Mouse (Mus musculus): Measurements from ENCODE around the gene Slamf6. TPM values are rescaled to one million over a fixed set of nuclear protein-coding genes. Genes with fewer than 3 reads are reported as not detected.
"Not testable (repeated sequence)": the region's sequence is repeated elsewhere in the genome, so short reads cannot be mapped to it uniquely, and the experiment has no call there.

The Slamf6 gene
- polyA plus RNA-seq, 1 experiment from 2014 or later: 0.50 TPM

GRCm38 (mm10) chr1:171969221-171969620 lies 51.9 kb downstream of the Slamf6 start:
- Histone ChIP-seq H3K9ac (ENCODE audit: low read depth, low read length) (no peak overlapping the region), H3K27ac (replicated peaks; ENCODE audit: low read depth, low read length) (no peak overlapping the region), H3K27me3 (replicated peaks; ENCODE audit: control insufficient read depth, insufficient read depth, low read length) (no peaks in the 10 kb centered on the region), H3K36me3 (ENCODE audit: control insufficient read depth, insufficient read depth, low read length) (no peaks in the 10 kb centered on the region), H3K9me3 (ENCODE audit: control insufficient read depth, low read length) (no peaks in the 10 kb centered on the region), H3K4me2 (ENCODE audit: low read depth, low read length) (no peak overlapping the region), H3K4me3 (ENCODE audit: low read depth, low read length) (no peak overlapping the region), H3K4me1 (ENCODE audit: control insufficient read depth, insufficient read depth, low read length) (no peaks in the 10 kb centered on the region)
- ATAC-seq (ENCODE audit: low read depth) (no peak), DNase-seq (ENCODE audit: low spot score) (no peak)
- 85% methylated on average over 6 of the region's 6 CpGs for WGBS

GRCm38 (mm10) chr1:171970854-171971586 lies 53.7 kb downstream of the Slamf6 start:
- H3K9me3 ChIP-seq (ENCODE audit: control insufficient read depth, low read length): no peaks in the 10 kb centered on the region
- H3K9ac ChIP-seq (ENCODE audit: low read depth, low read length): no peak overlapping the region
- no peak overlapping the region for H3K4me2 ChIP-seq (ENCODE audit: low read depth, low read length)
- DNase-seq (ENCODE audit: low spot score) (no peak), ATAC-seq (ENCODE audit: low read depth) (no peak)
- no peak overlapping the region for H3K27ac ChIP-seq (replicated peaks; ENCODE audit: low read depth, low read length)
- H3K27me3 ChIP-seq (replicated peaks; ENCODE audit: control insufficient read depth, insufficient read depth, low read length): no peaks in the 10 kb centered on the region
- no peaks in the 10 kb centered on the region for H3K4me1 ChIP-seq (ENCODE audit: control insufficient read depth, insufficient read depth, low read length)
- WGBS: 65% methylated on average over 10 of the region's 10 CpGs
- no peaks in the 10 kb centered on the region for H3K36me3 ChIP-seq (ENCODE audit: control insufficient read depth, insufficient read depth, low read length)
- H3K4me3 ChIP-seq (ENCODE audit: low read depth, low read length): no peak overlapping the region

GRCm38 (mm10) chr1:171974361-171974760 lies 57.0 kb downstream of the Slamf6 start:
- not testable (repeated sequence) for H3K4me1 ChIP-seq (ENCODE audit: control insufficient read depth, insufficient read depth, low read length); H3K9me3 ChIP-seq (ENCODE audit: control insufficient read depth, low read length); H3K27ac ChIP-seq (replicated peaks; ENCODE audit: low read depth, low read length); H3K27me3 ChIP-seq (replicated peaks; ENCODE audit: control insufficient read depth, insufficient read depth, low read length); H3K4me2 ChIP-seq (ENCODE audit: low read depth, low read length); DNase-seq (ENCODE audit: low spot score); H3K4me3 ChIP-seq (ENCODE audit: low read depth, low read length); H3K9ac ChIP-seq (ENCODE audit: low read depth, low read length); ATAC-seq (ENCODE audit: low read depth); H3K36me3 ChIP-seq (ENCODE audit: control insufficient read depth, insufficient read depth, low read length)
- WGBS: 92% methylated on average over 2 of the region's 2 CpGs

- H3K4me2 ChIP-seq (ENCODE audit: low read depth, low read length): no peak overlapping the region
- H3K4me1 ChIP-seq (ENCODE audit: control insufficient read depth, insufficient read depth, low read length): no peaks in the 10 kb centered on the region
- H3K27me3 ChIP-seq (replicated peaks; ENCODE audit: control insufficient read depth, insufficient read depth, low read length): no peaks in the 10 kb centered on the region
- H3K4me3 ChIP-seq (ENCODE audit: low read depth, low read length): no peak overlapping the region
- no peak for DNase-seq (ENCODE audit: low spot score)
- no peak for ATAC-seq (ENCODE audit: low read depth)
- no peak overlapping the region for H3K27ac ChIP-seq (replicated peaks; ENCODE audit: low read depth, low read length)
- H3K9me3 ChIP-seq (ENCODE audit: control insufficient read depth, low read length): no peaks in the 10 kb centered on the region
- H3K9ac ChIP-seq (ENCODE audit: low read depth, low read length): no peak overlapping the region
- H3K36me3 ChIP-seq (ENCODE audit: control insufficient read depth, insufficient read depth, low read length): no peaks in the 10 kb centered on the region
- WGBS: 88% methylated on average over 9 of the region's 9 CpGs
These were observed 58.1 kb downstream of the Slamf6 start for GRCm38 (mm10) chr1:171975377-171975776.

- no peak overlapping the region for H3K4me2 ChIP-seq (ENCODE audit: low read depth, low read length)
- no peaks in the 10 kb centered on the region for H3K36me3 ChIP-seq (ENCODE audit: control insufficient read depth, insufficient read depth, low read length)
- 90% methylated on average over 4 of the region's 4 CpGs for WGBS
- no peak overlapping the region for H3K27ac ChIP-seq (replicated peaks; ENCODE audit: low read depth, low read length)
- H3K9me3 ChIP-seq (ENCODE audit: control insufficient read depth, low read length): no peaks in the 10 kb centered on the region
- H3K9ac ChIP-seq (ENCODE audit: low read depth, low read length): no peak overlapping the region
- DNase-seq (ENCODE audit: low spot score) (no peak), ATAC-seq (ENCODE audit: low read depth) (no peak)
- H3K27me3 ChIP-seq (replicated peaks; ENCODE audit: control insufficient read depth, insufficient read depth, low read length): no peaks in the 10 kb centered on the region
- no peak overlapping the region for H3K4me3 ChIP-seq (ENCODE audit: low read depth, low read length)
- H3K4me1 ChIP-seq (ENCODE audit: control insufficient read depth, insufficient read depth, low read length): no peaks in the 10 kb centered on the region
These were observed 58.5 kb downstream of the Slamf6 start for GRCm38 (mm10) chr1:171975831-171976230.

GRCm38 (mm10) chr1:171976826-171977539 lies 59.7 kb downstream of the Slamf6 start:
- WGBS: 91% methylated on average over 14 of the region's 14 CpGs
- Histone ChIP-seq H3K27ac (replicated peaks; ENCODE audit: low read depth, low read length) (no peak overlapping the region), H3K9me3 (ENCODE audit: control insufficient read depth, low read length) (no peaks in the 10 kb centered on the region), H3K4me3 (ENCODE audit: low read depth, low read length) (no peak overlapping the region), H3K9ac (ENCODE audit: low read depth, low read length) (no peak overlapping the region), H3K4me2 (ENCODE audit: low read depth, low read length) (no peak overlapping the region), H3K4me1 (ENCODE audit: control insufficient read depth, insufficient read depth, low read length) (no peaks in the 10 kb centered on the region), H3K27me3 (replicated peaks; ENCODE audit: control insufficient read depth, insufficient read depth, low read length) (no peaks in the 10 kb centered on the region), H3K36me3 (ENCODE audit: control insufficient read depth, insufficient read depth, low read length) (no peaks in the 10 kb centered on the region)
- DNase-seq (ENCODE audit: low spot score) (no peak), ATAC-seq (ENCODE audit: low read depth) (no peak)

GRCm38 (mm10) chr1:171977891-171978290 lies 60.6 kb downstream of the Slamf6 start:
- Histone ChIP-seq H3K27ac (replicated peaks; ENCODE audit: low read depth, low read length) (no peak overlapping the region), H3K4me2 (ENCODE audit: low read depth, low read length) (no peak overlapping the region), H3K9ac (ENCODE audit: low read depth, low read length) (no peak overlapping the region), H3K27me3 (replicated peaks; ENCODE audit: control insufficient read depth, insufficient read depth, low read length) (no peaks in the 10 kb centered on the region), H3K36me3 (ENCODE audit: control insufficient read depth, insufficient read depth, low read length) (no peaks in the 10 kb centered on the region), H3K4me1 (ENCODE audit: control insufficient read depth, insufficient read depth, low read length) (no peaks in the 10 kb centered on the region), H3K9me3 (ENCODE audit: control insufficient read depth, low read length) (no peaks in the 10 kb centered on the region), H3K4me3 (ENCODE audit: low read depth, low read length) (no peak overlapping the region)
- 76% methylated on average over 2 of the region's 2 CpGs for WGBS
- ATAC-seq (ENCODE audit: low read depth): no peak
- no peak for DNase-seq (ENCODE audit: low spot score)

GRCm38 (mm10) chr1:171979969-171980730 lies 62.8 kb downstream of the Slamf6 start:
- no peaks in the 10 kb centered on the region for H3K4me1 ChIP-seq (ENCODE audit: control insufficient read depth, insufficient read depth, low read length)
- H3K27ac ChIP-seq (replicated peaks; ENCODE audit: low read depth, low read length): no peak overlapping the region
- DNase-seq (ENCODE audit: low spot score) (peak; percentile 17), ATAC-seq (ENCODE audit: low read depth) (peak; percentile 65)
- H3K4me3 ChIP-seq (ENCODE audit: low read depth, low read length): no peak overlapping the region
- H3K36me3 ChIP-seq (ENCODE audit: control insufficient read depth, insufficient read depth, low read length): no peaks in the 10 kb centered on the region
- no peak overlapping the region for H3K4me2 ChIP-seq (ENCODE audit: low read depth, low read length)
- 86% methylated on average over 13 of the region's 13 CpGs for WGBS
- H3K9ac ChIP-seq (ENCODE audit: low read depth, low read length): no peak overlapping the region
- no peaks in the 10 kb centered on the region for H3K27me3 ChIP-seq (replicated peaks; ENCODE audit: control insufficient read depth, insufficient read depth, low read length)
- no peaks in the 10 kb centered on the region for H3K9me3 ChIP-seq (ENCODE audit: control insufficient read depth, low read length)
